In the genomic region with DNA sequence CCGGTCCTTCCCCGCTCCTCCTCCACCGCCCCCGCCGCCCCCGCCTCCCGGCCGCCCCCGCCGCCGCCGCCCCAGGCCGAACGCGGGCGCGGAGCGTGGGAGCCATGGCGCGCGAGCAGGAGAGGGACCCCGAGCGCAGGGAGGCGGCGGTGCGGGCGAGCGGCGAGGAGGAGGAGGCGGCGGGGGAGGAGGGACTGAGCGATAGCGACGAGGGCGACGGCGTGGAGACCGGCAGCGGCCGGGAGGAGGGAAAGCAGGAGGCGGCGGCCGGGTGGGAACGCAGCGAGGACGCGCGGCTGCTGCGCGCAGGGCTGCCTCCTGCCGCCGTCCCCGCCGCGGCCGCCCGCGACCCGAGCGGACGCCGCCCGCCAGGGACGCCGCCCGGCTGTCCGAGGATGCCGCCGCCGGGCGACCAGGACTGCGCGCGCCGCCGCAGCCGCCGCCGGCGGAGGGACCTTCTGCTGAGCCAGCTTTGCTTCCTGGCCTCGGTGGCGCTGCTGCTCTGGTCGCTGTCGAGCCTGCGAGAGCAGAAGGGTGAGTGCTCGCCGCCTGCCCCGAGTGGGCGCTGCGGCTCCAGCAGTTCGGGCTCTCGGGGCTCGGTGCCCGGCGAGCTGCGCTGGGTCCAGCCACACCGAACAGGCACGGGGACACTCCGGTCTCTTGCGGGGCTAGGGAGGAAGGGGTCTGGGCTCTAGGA, we compare ENCODE assay signal across 8 mouse cellular contexts. TPM values are rescaled to one million over a fixed set of nuclear protein-coding genes. Genes with fewer than 3 reads are reported as not detected.
DNase-seq lines count a peak whose midpoint lies in the region; ATAC-seq and TF ChIP-seq lines count a peak whose summit lies in the region.

Gene Slc24a3, plus strand, starts transcription at position 91 of the 697 bp plus-strand sequence.

- under 1% methylated on average over 88 of the region's 100 CpGs for WGBS in hindbrain, embryonic 10.5 days
- under 1% methylated on average over 71 of the region's 100 CpGs for WGBS in lung, embryonic 14.5 days
- WGBS in olfactory bulb, adult 2 months: 4% methylated on average over 99 of the region's 100 CpGs

- peak; percentile 80 for DNase-seq in cerebellum, adult 8-10 months
- DNase-seq in frontal cortex, postnatal 10 days (ENCODE audit: low spot score in 2 of 2): peak; percentile 71 to 85
- DNase-seq in hindbrain, embryonic 10.5 days (ENCODE audit: low spot score): peak; percentile 88
- peak; percentile 57 for DNase-seq in layer of hippocampus, adult 9-10 months (ENCODE audit: low spot score)
- DNase-seq in lung, embryonic 14.5 days: peak; percentile 92
- DNase-seq in thymus, postnatal 0 days (ENCODE audit: low spot score): peak; percentile 33

- no peaks in the 10 kb centered on the region for H3K36me3 ChIP-seq in ES-Bruce4 (ENCODE audit: control insufficient read depth, insufficient read depth, low read length, poor library complexity, severe bottlenecking)
- no peaks in the 10 kb centered on the region for H3K36me3 ChIP-seq in hindbrain, embryonic 10.5 days
- no peaks in the 10 kb centered on the region for H3K36me3 ChIP-seq in lung, embryonic 14.5 days (ENCODE audit: insufficient read depth)

- H3K27ac ChIP-seq in ES-Bruce4 (ENCODE audit: insufficient read depth, low read length): no peak within 1 kb of the TSS
- H3K27ac ChIP-seq in hindbrain, embryonic 10.5 days: peak within 1 kb of the TSS; percentile 96
- H3K27ac ChIP-seq in lung, embryonic 14.5 days (ENCODE audit: low read depth): peak within 1 kb of the TSS; percentile 74
- peak within 1 kb of the TSS; percentile 61 for H3K27ac ChIP-seq in olfactory bulb, adult 2 months (ENCODE audit: insufficient read depth, low read depth, low read length)

- no peak for TF ChIP-seq EP300 in ES-Bruce4 (IDR thresholded peaks at IDR 0.05; ENCODE audit: insufficient read depth, low read depth, low read length)

- TF ChIP-seq CTCF in ES-Bruce4 (IDR thresholded peaks at IDR 0.05; ENCODE audit: low read depth, low read length): peak; percentile 15
- TF ChIP-seq CTCF in lung, embryonic 14.5 days (IDR thresholded peaks at IDR 0.05; ENCODE audit: low read depth): peak; percentile 72
- peak; percentile 43; the same call in 1 of the 2 replicates for TF ChIP-seq CTCF in olfactory bulb, adult 2 months (IDR thresholded peaks at IDR 0.05; ENCODE audit: insufficient read depth, low read depth, low read length)

- ATAC-seq in lung, embryonic 14.5 days (ENCODE audit: insufficient read depth): peak; percentile 91

- H3K27me3 ChIP-seq in ES-Bruce4 (ENCODE audit: control insufficient read depth, insufficient read depth, low read length, poor library complexity, severe bottlenecking): no peaks in the 10 kb centered on the region; the same call in 1 of the 2 replicates
- H3K27me3 ChIP-seq in hindbrain, embryonic 10.5 days (ENCODE audit: insufficient read depth, poor library complexity, severe bottlenecking): peaks cover 15% of the 10 kb centered on the region
- no peaks in the 10 kb centered on the region for H3K27me3 ChIP-seq in lung, embryonic 14.5 days (ENCODE audit: insufficient read depth, low read length)

- no peak for TF ChIP-seq POLR2A in ES-Bruce4 (IDR thresholded peaks at IDR 0.05; ENCODE audit: insufficient read depth, low read length)
- no peak for TF ChIP-seq POLR2A in olfactory bulb, adult 2 months (IDR thresholded peaks at IDR 0.05; ENCODE audit: insufficient read depth, low read depth, low read length)

- H3K9me3 ChIP-seq in ES-Bruce4 (replicated peaks; ENCODE audit: control insufficient read depth, insufficient read depth, low read length, poor library complexity, severe bottlenecking): no peaks in the 10 kb centered on the region
- no peaks in the 10 kb centered on the region for H3K9me3 ChIP-seq in hindbrain, embryonic 10.5 days
- H3K9me3 ChIP-seq in lung, embryonic 14.5 days (ENCODE audit: low read depth, low read length): no peaks in the 10 kb centered on the region

- peak within 1 kb of the TSS; percentile 14 for H3K4me3 ChIP-seq in ES-Bruce4 (ENCODE audit: low read depth, low read length)
- H3K4me3 ChIP-seq in hindbrain, embryonic 10.5 days: peak within 1 kb of the TSS; percentile 78
- peak within 1 kb of the TSS; percentile 63 for H3K4me3 ChIP-seq in lung, embryonic 14.5 days (ENCODE audit: low read depth, low read length)
- peak within 1 kb of the TSS; percentile 61 for H3K4me3 ChIP-seq in olfactory bulb, adult 2 months (ENCODE audit: insufficient read depth, low read depth, low read length)

- peak within 1 kb of the TSS; percentile 44 for H3K9ac ChIP-seq in ES-Bruce4 (ENCODE audit: low read depth, poor library complexity, severe bottlenecking)
- peak within 1 kb of the TSS; percentile 67 for H3K9ac ChIP-seq in lung, embryonic 14.5 days

- peak within 1 kb of the TSS; percentile 88 for H3K4me2 ChIP-seq in lung, embryonic 14.5 days

- no peaks in the 10 kb centered on the region for H3K4me1 ChIP-seq in ES-Bruce4 (ENCODE audit: control insufficient read depth, insufficient read depth, low read length)
- H3K4me1 ChIP-seq in hindbrain, embryonic 10.5 days (replicated peaks): peaks cover 22% of the 10 kb centered on the region
- H3K4me1 ChIP-seq in lung, embryonic 14.5 days (ENCODE audit: insufficient read depth): no peaks in the 10 kb centered on the region
- H3K4me1 ChIP-seq in olfactory bulb, adult 2 months (ENCODE audit: control insufficient read depth, insufficient read depth, low read length): peaks cover 4% of the 10 kb centered on the region; the same call in 1 of the 2 replicates

RNA-seq across cellular contexts. Expression of gene Slc24a3, which starts in this region (rescaled TPM):
- polyA plus RNA-seq in ES-Bruce4 (2011; ENCODE audit: insufficient read depth, insufficient read length, low read depth, missing spikeins): 0.16 TPM in 1 of 2 replicates, not detected in the other
- polyA plus RNA-seq in hindbrain, embryonic 10.5 days (2016; fragmentation: Nextera tagmentation; extraction: Ambion mirVana): 0.71 and 1.2 TPM in 2 replicates
- polyA plus RNA-seq in lung, embryonic 14.5 days (2014; fragmentation: Nextera tagmentation; extraction: Ambion mirVana): 3.9 and 4.3 TPM in 2 replicates
- polyA plus RNA-seq in olfactory bulb, adult 2 months (2012; ENCODE audit: insufficient read depth, insufficient read length, low replicate concordance, missing spikeins): not detected in 2 replicates
- polyA plus RNA-seq in thymus, postnatal 0 days (2015; fragmentation: Nextera tagmentation; extraction: Ambion mirVana): 0.60 and 0.64 TPM in 2 replicates

Comparison
In these comparisons a context has a peak if more than half of its experiments do, and no peak if none do; other contexts are left out.
1. Peak in DNase-seq in thymus, postnatal 0 days; RNA of the gene not detected or under 1 TPM.
2. H3K4me3 ChIP-seq: peak in every context shown above with its lines; median percentile 78 in hindbrain, embryonic 10.5 days; 63 in lung, embryonic 14.5 days; 61 in olfactory bulb, adult 2 months; 14 in ES-Bruce4.
3. CTCF ChIP-seq: peak in every context shown above with its lines; median percentile 72 in lung, embryonic 14.5 days; 43 in olfactory bulb, adult 2 months; 15 in ES-Bruce4.
4. DNase-seq: peak in every context shown above with its lines; median percentile 92 in lung, embryonic 14.5 days; 88 in hindbrain, embryonic 10.5 days; 80 in cerebellum, adult 8-10 months; 78 in frontal cortex, postnatal 10 days; 57 in layer of hippocampus, adult 9-10 months; 33 in thymus, postnatal 0 days.